Mouse (Mus musculus) G1E (cell line): ENCODE data around the gene Rpgr.

ENCODE experiments used
- CTCF ChIP-seq: IDR thresholded peaks from 2 replicates; pipeline ENCODE4 v1.5.1; 2012; ENCODE audit warnings: low read depth, low read length, inconsistent platforms, mixed read lengths
- GATA1 ChIP-seq: IDR thresholded peaks from 2 replicates; pipeline ENCODE4 v1.6.1; 2012; ENCODE audit warnings: borderline replicate concordance, low read length, inconsistent platforms, mixed read lengths
- GATA2 ChIP-seq: IDR thresholded peaks from 2 replicates; pipeline ENCODE4 v1.6.1; 2012; ENCODE audit warnings: low read depth, low read length, inconsistent platforms, borderline replicate concordance
- POLR2AphosphoS5 ChIP-seq: IDR thresholded peaks from 2 replicates; pipeline ENCODE4 v1.6.1; 2012; ENCODE audit warnings: low read depth, low read length, inconsistent platforms; ENCODE audit not compliant: insufficient replicate concordance
- TAL1 ChIP-seq: conservative IDR thresholded peaks from 2 replicates; pipeline ENCODE4 v1.6.1; 2012; ENCODE audit warnings: low read depth, low read length, inconsistent platforms, mixed read lengths

DNA sequence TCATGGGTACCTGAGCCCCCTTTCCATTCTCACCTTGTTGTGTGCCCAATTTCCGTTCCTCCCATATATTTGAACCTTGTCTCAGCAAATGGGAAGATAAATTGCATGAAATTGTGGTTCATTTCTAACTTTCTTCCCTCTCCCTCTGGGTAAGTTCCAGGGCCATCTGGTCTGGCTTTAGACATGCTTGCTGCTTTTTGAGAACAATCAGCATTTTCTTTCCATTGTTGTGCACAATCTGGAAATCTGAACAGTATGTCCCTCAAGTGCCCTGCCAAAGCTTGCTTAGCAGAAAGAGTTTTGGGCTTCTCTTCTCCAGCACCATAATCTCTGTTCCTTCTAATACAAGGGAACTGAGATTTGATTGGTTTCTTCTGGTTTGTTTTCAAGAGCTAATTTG lies 152.9 kb downstream of the Rpgr start:
- TF ChIP-seq CTCF = no peak
- no peak for TF ChIP-seq GATA2
- no peak for TF ChIP-seq TAL1
- TF ChIP-seq GATA1 = no peak
- no peak for TF ChIP-seq POLR2AphosphoS5
